Mouse (Mus musculus): ENCODE measurements at regions not wholly inside any gene's neighbourhood (a gene's known extent, or its start where the extent isn't known, plus 50 kb on each side); places are given as distances from the start of the nearest gene placed in this dataset.

DNA sequence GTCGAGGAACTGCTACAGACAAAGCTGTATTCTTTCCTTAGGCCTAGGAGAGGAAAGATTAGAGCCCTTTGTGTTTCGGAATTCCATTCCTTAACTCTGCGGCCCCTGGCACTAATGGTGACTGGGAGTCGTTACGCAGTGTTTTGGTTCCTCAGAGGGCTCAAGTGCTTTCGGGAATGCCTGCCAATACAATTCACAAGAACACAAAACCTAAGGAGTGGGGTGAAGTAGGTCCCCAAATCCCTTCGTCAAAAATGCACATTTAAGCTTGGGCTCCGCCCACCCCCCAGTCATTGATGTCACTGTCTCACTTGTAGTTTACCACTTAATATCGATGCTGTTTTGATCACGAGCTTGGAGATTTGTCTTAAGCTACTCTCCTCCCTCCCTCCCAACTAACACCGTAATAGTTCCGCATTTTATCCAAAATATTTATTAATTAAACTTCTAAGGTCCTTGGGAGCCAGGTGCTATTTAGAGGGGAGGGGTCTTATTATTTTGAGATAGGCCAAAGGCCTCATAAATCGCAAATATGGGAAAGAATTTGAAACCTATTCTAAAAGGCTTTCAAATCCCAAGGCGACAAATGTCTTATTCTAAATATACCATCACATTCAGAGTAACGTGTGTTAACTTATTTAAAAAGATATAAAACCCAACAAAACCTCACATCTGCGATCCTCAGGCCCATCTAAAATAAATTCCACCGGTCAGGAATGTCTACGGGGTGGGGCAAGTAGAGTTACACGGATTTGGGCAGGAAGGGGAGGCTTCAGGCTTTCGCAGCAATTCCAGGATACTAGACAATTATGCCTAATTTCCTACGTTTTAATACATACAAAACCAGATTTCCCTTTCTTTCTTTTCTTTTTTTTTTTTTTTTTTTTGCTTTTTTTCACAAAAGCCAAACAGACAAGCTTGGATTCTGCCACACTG, 75.6 kb upstream of the Chd2 start:
- whole genome bisulfite sequencing: 3% methylated on average over 21 of the region's 21 CpGs
- Histone ChIP-seq H3K9me3 (no peaks in the 10 kb centered on the region), H3K4me2 (replicated peaks) (peak overlapping the region; percentile 70), H3K27ac (peak overlapping the region; percentile 99), H3K9ac (peak overlapping the region; percentile 93), H3K36me3 (no peaks in the 10 kb centered on the region), H3K4me3 (peak overlapping the region; percentile 53), H3K27me3 (replicated peaks) (no peaks in the 10 kb centered on the region), H3K4me1 (peaks cover 12% of the 10 kb centered on the region; the same call in 1 of the 2 replicates)
- ATAC-seq (ENCODE audit: low FRiP score, low read depth): no peak

DNA sequence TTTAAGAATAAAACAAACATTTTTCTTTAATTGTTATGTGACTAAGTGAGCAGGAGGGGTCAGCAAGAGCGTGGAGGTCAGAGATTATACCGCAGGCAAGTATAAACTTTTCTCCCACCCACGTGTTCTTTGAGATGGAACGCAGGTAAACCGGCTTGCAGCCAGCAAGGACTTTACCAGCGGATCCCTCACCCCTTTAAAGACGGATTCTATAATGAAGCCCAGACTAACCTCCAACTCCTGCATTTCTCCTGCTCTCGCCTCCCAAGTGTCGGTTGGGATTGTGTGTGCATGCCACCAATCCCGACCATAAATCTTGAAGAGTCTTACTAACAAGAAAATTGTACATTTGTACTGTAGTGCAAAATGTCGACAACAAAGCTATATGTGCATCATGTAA, 74.4 kb upstream of the Chd2 start:
- H3K4me1 ChIP-seq: peaks cover 12% of the 10 kb centered on the region; the same call in 1 of the 2 replicates
- no peaks in the 10 kb centered on the region for H3K9me3 ChIP-seq
- WGBS: 30% methylated on average over 11 of the region's 11 CpGs
- no peak overlapping the region for H3K27ac ChIP-seq
- no peaks in the 10 kb centered on the region for H3K27me3 ChIP-seq (replicated peaks)
- ATAC-seq (ENCODE audit: low FRiP score, low read depth): no peak
- peak overlapping the region; percentile 27 for H3K4me2 ChIP-seq (replicated peaks)
- H3K36me3 ChIP-seq: no peaks in the 10 kb centered on the region
- H3K4me3 ChIP-seq: no peak overlapping the region
- H3K9ac ChIP-seq: no peak overlapping the region; the same call in 1 of the 2 replicates

DNA sequence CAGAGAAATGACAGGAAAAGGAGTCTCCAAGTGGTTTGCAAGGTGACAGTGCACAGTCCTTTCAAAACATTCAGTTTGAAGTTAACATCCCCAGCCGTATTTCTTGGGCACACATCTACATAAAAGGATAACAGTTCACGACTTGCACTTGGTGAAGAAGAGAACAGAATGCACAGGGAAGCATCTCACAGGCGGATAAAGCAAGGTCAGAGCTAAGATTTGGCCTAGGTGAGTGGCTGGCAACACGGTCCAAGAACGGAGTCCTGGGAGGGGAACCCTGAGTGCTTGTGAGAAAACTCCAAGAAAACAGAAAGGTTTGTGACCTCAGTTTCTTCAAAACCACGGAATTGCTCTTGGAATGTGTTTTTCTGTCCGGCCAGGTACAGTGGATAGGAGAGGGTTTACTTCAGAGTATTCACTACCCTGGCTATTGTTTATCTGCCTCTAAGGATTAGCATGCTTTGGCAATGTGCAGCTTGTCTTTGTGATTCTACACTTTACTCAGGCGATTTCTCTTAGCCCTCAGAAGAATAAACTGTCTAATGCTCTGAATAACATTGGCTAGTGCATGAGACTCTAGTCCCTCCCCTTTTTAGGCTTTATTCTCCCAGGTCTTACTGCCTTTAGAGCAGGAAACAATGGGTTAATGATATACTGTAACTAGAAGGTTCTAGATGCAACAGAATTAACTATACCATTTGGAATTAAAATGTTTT, 73.4 kb upstream of the Chd2 start:
- no peak overlapping the region for H3K4me3 ChIP-seq
- H3K27me3 ChIP-seq (replicated peaks): no peaks in the 10 kb centered on the region
- no peak overlapping the region for H3K9ac ChIP-seq
- no peaks in the 10 kb centered on the region for H3K9me3 ChIP-seq
- no peak for ATAC-seq (ENCODE audit: low FRiP score, low read depth)
- H3K4me1 ChIP-seq: peaks cover 12% of the 10 kb centered on the region; the same call in 1 of the 2 replicates
- no peak overlapping the region for H3K27ac ChIP-seq
- 80% methylated on average over 8 of the region's 8 CpGs for WGBS
- no peak overlapping the region for H3K4me2 ChIP-seq (replicated peaks)
- H3K36me3 ChIP-seq: no peaks in the 10 kb centered on the region

DNA sequence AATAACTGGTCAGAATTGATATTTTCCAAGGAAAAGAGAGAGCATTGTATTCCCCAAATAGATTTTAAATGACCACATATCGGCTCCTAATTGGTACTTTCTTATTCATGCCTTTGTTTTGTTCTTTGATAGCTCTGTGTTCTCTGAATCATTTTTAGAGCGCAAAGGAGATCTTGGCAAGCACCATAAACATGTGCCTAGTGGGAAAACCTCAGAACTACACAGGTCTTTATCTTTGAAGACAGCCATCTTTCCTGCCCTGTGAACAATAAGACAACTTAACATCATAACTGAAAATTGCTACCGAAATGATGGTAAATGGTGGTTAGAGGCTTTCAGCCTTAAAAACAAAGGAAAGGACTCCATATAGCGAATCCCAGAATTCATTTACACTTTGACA, 72.7 kb upstream of the Chd2 start:
- no peaks in the 10 kb centered on the region for H3K27me3 ChIP-seq (replicated peaks)
- H3K4me3 ChIP-seq: no peak overlapping the region
- H3K9me3 ChIP-seq: no peaks in the 10 kb centered on the region
- H3K4me1 ChIP-seq: peaks cover 12% of the 10 kb centered on the region; the same call in 1 of the 2 replicates
- 89% methylated on average over 4 of the region's 4 CpGs for WGBS
- no peak for ATAC-seq (ENCODE audit: low FRiP score, low read depth)
- H3K4me2 ChIP-seq (replicated peaks): no peak overlapping the region
- H3K9ac ChIP-seq: no peak overlapping the region
- H3K36me3 ChIP-seq: no peaks in the 10 kb centered on the region
- no peak overlapping the region for H3K27ac ChIP-seq

DNA sequence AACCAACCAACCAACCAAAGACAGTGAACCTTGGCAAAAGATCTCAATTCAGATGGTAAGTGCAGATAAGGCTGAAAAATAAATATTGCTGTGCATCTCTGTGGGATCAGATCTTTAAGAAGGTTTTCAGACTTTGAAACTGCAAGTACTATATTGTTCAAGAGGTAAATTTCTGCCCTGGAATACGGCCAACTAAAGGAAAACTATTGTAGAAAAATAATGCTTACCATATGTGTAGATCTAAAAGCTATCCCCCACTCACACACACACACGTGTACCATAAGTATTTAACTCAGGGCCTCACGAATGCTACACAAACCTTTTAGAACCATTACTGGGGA, 71.1 kb upstream of the Chd2 start:
- ATAC-seq (ENCODE audit: low FRiP score, low read depth): no peak
- 78% methylated on average over 3 of the region's 3 CpGs for WGBS
- Histone ChIP-seq H3K36me3 (no peaks in the 10 kb centered on the region), H3K4me3 (no peak overlapping the region), H3K27ac (no peak overlapping the region), H3K9me3 (no peaks in the 10 kb centered on the region), H3K9ac (no peak overlapping the region), H3K4me1 (peaks cover 19% of the 10 kb centered on the region), H3K4me2 (replicated peaks) (no peak overlapping the region), H3K27me3 (replicated peaks) (no peaks in the 10 kb centered on the region)

DNA sequence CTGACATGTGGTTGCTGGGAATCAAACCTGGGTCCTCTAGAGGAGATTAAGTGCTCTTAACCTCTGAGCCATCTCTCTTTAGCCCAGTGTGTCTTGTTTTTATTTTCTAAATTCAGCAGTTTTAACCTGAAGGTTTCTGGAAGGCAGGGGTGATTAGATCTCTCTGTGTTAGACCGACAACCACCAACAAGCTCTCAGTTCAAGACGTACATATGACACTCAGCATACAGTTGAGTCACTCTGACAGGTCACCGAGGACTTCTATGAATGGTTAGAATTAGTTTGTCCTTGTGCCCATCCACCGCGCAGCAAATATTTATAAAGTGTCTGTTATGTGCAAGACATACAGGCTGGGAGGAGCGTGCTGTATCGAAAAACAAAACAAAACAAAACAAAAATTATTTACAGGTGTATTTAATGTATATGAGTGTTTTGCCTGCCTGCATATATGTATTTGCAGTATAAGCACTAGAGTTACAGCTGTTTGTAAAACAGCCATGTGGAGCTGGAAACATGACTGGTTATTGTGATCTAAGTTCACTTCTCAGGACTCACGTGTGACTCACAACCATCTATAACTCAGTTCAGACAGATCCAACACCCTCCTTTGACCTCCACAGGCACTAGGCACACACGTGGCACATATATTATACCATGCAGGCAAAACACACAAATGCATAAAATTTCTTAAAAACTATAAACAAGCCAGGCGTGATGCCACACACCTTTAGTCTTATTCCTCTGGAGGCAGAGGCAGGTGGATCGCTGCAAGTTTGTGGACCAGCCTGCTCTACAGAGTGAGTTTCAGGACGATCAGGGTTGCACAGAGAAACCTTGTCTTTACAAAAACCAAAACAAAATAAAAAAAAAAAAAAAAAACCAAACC, 70.5 kb upstream of the Chd2 start:
- ATAC-seq (ENCODE audit: low FRiP score, low read depth): no peak
- H3K4me2 ChIP-seq (replicated peaks): no peak overlapping the region
- WGBS: 91% methylated on average over 12 of the region's 12 CpGs

DNA sequence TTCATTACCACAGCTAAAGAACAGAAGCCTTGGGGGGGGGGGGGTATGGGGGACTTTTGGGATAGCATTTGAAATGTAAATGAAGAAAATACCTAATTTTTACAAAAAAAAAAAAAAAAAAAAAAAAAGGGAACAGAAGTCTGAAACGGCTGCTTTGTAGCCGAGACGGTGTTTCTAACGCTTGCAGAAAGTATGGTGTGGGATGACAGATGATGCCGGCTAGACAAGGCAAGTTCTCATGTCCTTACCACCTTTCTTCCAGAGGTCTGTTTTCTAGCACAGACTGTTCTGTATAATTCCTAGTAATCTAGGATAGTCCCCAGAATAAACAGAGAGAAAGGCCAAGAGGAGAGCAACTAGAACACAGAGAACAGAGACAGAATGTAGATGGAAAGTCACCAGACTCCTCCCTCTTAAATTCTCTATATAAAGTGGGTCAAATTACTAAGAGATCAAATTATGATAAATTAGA, 67.2 kb upstream of the Chd2 start:
- Histone ChIP-seq H3K4me2 (replicated peaks) (no peak overlapping the region; the same call in 1 of the 2 replicates), H3K27me3 (replicated peaks) (no peaks in the 10 kb centered on the region), H3K36me3 (no peaks in the 10 kb centered on the region), H3K27ac (no peak overlapping the region), H3K4me3 (no peak overlapping the region), H3K9me3 (no peaks in the 10 kb centered on the region), H3K9ac (no peak overlapping the region), H3K4me1 (peaks cover 7% of the 10 kb centered on the region; the same call in 1 of the 2 replicates)
- no peak for ATAC-seq (ENCODE audit: low FRiP score, low read depth)
- 32% methylated on average over 5 of the region's 5 CpGs for WGBS

More for the DNA sequence above, 70.5 kb upstream of the Chd2 start:
- Histone ChIP-seq H3K9ac (no peak overlapping the region), H3K27me3 (replicated peaks) (no peaks in the 10 kb centered on the region), H3K36me3 (no peaks in the 10 kb centered on the region), H3K9me3 (no peaks in the 10 kb centered on the region), H3K27ac (no peak overlapping the region), H3K4me3 (no peak overlapping the region), H3K4me1 (peaks cover 15% of the 10 kb centered on the region)

DNA sequence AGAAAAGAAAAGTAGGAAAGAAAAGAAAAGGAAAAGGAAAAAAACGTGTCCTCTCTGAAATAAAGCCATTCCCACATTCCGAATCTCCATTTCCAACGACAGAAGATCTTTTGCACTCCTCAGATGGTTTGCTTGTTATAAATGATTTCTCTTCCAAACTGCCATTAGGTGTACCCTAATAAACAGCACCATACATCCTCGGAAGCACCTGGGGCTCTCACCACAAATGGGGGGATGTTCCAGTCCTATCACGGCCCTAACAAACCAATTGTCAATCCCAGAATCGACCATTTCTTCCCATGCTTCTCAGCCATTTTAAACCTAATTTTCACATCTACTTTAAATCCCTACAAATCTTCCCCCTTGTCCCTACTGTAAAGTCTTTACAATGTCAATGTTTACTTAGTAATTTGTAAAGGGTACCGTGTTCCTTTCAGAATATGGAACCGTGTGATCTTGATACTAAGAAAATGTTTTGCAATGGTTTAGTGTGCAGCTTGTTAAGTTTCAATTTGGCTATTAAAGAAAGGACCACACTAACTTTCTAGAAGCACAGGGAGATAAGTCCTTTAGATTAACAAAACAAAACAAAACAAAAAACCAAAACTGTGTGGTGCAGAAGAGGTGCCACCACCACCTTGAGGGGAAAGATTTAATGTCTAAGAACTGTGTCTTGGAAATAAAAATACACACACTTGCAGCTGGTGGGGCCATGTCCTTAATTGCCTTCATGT, 66.6 kb upstream of the Chd2 start:
- H3K36me3 ChIP-seq: no peaks in the 10 kb centered on the region
- H3K4me3 ChIP-seq: no peak overlapping the region
- peak overlapping the region; percentile 55 for H3K4me2 ChIP-seq (replicated peaks)
- ATAC-seq (ENCODE audit: low FRiP score, low read depth): no peak
- H3K9me3 ChIP-seq: no peaks in the 10 kb centered on the region
- WGBS: 30% methylated on average over 8 of the region's 8 CpGs
- peaks cover 7% of the 10 kb centered on the region; the same call in 1 of the 2 replicates for H3K4me1 ChIP-seq
- H3K27ac ChIP-seq: peak overlapping the region; percentile 47; the same call in 1 of the 2 replicates
- H3K27me3 ChIP-seq (replicated peaks): no peaks in the 10 kb centered on the region
- no peak overlapping the region for H3K9ac ChIP-seq

DNA sequence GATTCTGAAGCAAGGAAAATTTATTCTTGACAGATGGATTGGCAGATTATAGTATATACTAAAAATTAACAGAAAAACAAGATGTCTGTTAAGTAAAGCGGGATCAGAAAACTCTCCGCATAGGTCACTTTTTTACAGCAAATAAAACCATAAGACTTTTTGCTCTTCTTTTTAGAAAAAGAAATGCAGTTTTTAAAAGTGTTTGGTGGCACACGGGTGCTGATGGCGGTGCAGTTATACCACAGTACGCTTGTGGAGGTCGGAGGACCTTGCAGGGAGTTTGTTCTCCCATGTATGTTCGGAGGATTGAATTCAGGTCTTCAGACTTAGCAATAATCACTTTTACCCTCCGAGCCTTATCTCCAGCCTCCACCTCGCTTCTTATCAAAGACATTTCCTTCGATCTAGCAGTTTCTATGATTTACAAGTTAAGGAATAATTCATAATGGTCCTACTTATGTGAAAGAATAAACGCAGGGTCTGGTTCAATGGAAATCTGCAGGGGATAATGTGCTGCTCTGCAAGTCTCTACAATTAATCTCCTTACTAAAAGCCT, 65.9 kb upstream of the Chd2 start:
- H3K4me1 ChIP-seq: peaks cover 7% of the 10 kb centered on the region; the same call in 1 of the 2 replicates
- no peaks in the 10 kb centered on the region for H3K36me3 ChIP-seq
- no peaks in the 10 kb centered on the region for H3K9me3 ChIP-seq
- H3K27ac ChIP-seq: peak overlapping the region; percentile 80
- ATAC-seq (ENCODE audit: low FRiP score, low read depth): no peak; the same call in 1 of the 2 replicates
- H3K27me3 ChIP-seq (replicated peaks): no peaks in the 10 kb centered on the region
- 11% methylated on average over 11 of the region's 11 CpGs for WGBS
- H3K4me3 ChIP-seq: peak overlapping the region; percentile 24
- H3K4me2 ChIP-seq (replicated peaks): peak overlapping the region; percentile 55
- peak overlapping the region; percentile 9 for H3K9ac ChIP-seq

DNA sequence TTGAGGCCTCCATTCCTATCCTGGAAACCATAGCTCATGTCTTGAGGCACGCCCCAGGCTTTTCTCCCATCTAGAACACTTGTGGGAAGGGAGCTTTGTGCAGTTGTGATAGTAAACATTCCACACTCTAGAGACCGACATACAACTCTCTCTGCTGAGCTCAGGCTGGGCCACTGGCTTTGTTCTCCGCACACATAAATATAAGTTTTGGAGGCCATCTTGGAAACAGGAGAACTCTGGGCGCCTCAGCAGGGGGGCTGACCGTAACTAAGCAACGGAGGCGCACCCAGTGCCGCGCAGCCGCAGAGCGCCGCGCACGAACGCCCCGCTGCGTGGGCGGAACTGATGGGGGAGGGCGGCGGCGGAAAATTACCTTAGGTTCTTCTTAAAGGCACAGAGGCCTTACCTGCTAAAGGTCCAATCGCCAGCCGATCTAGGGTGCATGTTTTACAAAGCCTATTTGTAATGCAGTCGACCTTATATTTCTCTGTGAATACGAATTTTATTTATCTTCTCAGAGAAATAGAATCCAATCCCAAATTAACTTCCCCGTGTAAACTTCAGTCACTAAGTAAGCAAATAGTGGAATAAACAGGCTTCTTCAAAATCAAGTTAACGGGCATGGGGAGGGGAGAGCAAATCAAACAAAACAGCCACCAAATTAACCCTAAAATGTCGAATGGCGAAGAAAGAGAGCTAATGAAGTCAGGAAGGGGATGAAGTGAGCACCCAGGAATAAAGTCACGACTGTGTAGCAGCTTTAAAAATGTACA, 65.2 kb upstream of the Chd2 start:
- Histone ChIP-seq H3K9me3 (no peaks in the 10 kb centered on the region), H3K27ac (peak overlapping the region; percentile 80), H3K27me3 (replicated peaks) (no peaks in the 10 kb centered on the region), H3K36me3 (no peaks in the 10 kb centered on the region), H3K9ac (peak overlapping the region; percentile 9; the same call in 1 of the 2 replicates), H3K4me3 (peak overlapping the region; percentile 24), H3K4me2 (replicated peaks) (peak overlapping the region; percentile 55), H3K4me1 (peaks cover 7% of the 10 kb centered on the region; the same call in 1 of the 2 replicates)
- ATAC-seq (ENCODE audit: low FRiP score, low read depth): peak; percentile 92
- WGBS: 3% methylated on average over 30 of the region's 30 CpGs

Measured in neural tube, embryonic 12.5 days (tissue).